Mouse (Mus musculus) adrenal gland, adult (tissue): ENCODE data around the gene Kcnj15.

Experiments
- DNase-seq, 2 experiments: peaks; one replicate each; pipeline ENCODE4 v3.0.0; 2022 to 2023; ENCODE audit warnings: low spot score in 1 of 2; ENCODE audit not compliant: inconsistent age in 2 of 2

The Kcnj15 gene

GRCm38 (mm10) chr16:95289375-95289774 lies 32.0 kb downstream of the Kcnj15 start:
- DNase-seq, result no peak

DNA sequence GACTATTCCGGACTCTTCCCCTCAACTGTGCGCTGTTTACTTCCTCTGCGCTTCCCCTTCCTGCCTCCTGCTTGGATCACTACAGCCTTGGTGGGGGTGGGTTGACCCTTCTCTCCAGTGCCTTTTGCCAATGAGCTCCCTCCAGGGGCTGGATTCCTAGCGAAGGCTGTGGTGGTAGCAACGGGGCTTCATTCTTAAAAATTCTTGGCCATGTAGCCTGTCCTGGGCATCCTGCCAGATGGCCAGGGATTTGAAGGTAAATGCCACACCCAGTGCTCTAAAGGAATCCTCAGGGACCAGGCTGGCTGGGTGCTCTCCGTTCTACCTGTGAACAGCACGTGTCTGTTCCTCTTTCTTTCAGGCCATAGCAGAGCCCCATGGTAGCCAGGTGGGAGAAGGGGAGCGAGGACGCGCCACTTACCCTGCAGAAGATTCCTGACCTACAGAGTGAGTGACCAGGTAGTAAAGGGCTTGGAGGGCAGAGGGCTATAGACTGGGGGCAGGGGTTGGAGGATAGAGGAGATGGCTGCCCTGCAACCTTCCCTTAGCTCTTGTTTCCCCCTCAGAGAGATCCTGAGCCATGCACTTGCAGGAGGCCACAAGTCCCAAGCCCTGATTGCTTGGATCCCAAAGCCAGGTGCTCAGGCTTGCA lies 34.2 kb downstream of the Kcnj15 start:
- peak in 1 of 2 experiments; percentile 43 for DNase-seq

GRCm38 (mm10) chr16:95292843-95293505 lies 35.6 kb downstream of the Kcnj15 start:
- DNase-seq, result no peak

GRCm38 (mm10) chr16:95297651-95298050 lies 40.3 kb downstream of the Kcnj15 start:
- DNase-seq, result peak in 1 of 2 experiments; percentile 23

- DNase-seq, result no peak
These were observed 44.3 kb downstream of the Kcnj15 start for GRCm38 (mm10) chr16:95301667-95302066.

DNA sequence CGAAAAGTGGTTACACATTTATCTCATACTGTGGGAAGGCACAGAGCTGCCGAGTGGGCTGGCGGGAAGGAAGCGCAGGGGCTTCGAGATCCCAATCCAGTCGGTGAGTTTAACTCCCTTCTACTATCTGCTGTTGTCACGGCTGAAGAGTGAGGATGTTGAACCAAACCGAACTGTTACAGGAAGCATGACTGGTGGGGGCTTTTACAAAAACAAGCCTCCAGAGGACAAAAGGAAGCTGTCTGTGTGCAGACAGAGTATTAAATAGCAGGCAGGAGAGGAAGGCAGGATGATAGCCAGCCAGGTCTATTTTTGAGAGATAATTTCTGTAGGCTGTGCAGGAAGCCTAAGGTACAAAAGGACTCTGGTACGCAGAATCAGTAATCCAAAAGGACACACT lies 46.3 kb downstream of the Kcnj15 start:
- peak; percentile 8 to 38 for DNase-seq

- no peak for DNase-seq
These were observed 50.5 kb downstream of the Kcnj15 start for GRCm38 (mm10) chr16:95307823-95308360.

DNA sequence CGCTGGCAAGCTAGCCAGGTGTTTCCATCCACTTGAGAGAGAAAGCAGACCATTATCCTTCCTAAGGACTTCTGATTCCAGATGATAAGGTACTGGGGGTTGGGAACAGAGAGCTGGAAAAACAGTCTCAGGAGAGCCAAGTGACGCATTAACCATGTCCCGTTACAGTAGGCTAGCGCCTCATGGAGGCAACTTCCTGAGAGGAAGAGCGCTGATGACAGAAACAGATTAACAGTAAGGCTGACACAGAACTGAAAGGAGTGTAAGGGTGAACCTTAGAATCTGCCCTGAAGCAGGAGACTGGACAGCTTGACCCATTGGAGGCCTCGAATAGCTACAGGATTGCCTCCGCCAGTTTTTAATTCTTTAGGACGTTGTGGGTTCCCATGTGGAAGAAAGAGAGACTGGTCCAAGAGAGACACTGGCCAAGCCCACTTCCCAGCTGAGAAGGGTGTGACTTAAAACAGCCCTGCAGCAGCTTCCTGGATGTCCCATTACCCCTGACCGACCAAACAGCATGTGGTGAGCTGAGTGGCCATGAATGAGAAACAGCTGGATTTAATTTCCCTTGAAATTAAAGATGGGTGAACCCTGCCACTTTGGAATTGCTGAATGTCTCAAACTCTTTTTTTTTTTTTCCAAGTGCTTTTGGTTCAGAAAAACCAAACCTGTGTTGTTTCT lies 64.7 kb downstream of the Kcnj15 start:
- DNase-seq, result no peak

- DNase-seq, result no peak
These were observed 74.8 kb downstream of the Kcnj15 start for GRCm38 (mm10) chr16:95332159-95332558.

DNA sequence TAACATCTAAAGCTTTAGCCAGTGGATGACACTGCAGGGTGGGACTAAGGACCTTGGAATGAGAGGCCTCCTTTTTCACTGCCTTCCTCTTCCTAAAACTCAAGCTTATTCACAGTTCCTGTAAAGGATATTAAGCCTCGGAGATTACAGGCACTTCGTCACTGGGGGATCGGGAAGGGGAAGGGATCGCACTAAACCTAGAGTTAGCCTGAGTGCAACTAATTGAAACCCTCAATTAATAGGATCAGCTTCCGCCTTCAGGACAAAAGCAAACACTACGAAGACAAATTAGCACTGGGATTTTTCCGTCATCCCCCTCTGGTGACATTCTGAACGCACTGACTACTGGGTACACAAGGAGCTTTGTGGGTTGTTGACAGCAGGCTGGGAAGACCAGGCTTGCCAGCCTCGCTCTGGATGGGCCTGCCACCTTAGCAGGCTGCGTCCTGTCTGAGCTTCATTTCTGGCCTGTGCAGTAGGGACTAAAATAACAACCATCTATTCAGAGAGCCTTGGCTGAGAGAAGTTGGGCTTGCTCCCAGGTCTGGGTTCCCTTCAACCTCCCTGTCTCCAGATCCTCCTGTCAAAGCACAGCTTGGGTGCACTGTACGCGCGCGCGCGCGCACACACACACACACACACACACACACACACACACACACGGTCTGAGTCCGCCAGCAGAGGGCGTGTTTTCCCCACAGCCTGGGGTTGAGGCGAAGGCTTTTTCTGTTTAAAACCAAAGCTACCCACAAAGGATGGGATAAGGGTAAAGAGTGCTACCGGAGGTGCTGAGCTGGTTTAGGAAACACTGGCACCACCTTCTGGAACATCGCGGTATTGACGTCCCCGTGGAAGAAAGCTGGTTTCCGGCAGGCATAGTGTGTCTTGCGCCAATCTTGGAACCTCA lies 83.8 kb downstream of the Kcnj15 start:
- DNase-seq, result peak; percentile 71 to 93

DNA sequence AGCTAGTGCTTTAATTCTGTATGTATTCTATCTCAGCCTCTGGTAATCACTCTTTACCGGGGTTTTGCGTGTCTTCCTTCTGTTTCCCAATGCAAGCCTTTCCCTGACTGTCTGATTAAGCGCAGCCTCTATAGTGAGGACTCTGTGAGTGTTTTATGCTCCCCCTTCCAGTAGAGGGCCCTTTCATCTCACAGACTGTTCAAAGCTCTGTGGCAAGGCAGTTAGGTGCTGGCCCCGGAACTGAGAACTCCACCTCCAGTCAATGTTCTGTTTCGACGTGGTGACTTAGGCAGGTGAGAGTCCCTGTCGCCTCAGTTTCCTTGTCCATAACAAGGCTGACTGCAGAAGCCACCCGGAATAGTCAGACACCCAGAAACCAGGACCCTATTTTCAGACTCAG lies 84.7 kb downstream of the Kcnj15 start:
- DNase-seq, result no peak

- DNase-seq, result no peak
These were observed 87.6 kb downstream of the Kcnj15 start for GRCm38 (mm10) chr16:95344961-95345360.

GRCm38 (mm10) chr16:95345882-95346281 lies 88.5 kb downstream of the Kcnj15 start:
- peak; percentile 49 to 90 for DNase-seq

DNA sequence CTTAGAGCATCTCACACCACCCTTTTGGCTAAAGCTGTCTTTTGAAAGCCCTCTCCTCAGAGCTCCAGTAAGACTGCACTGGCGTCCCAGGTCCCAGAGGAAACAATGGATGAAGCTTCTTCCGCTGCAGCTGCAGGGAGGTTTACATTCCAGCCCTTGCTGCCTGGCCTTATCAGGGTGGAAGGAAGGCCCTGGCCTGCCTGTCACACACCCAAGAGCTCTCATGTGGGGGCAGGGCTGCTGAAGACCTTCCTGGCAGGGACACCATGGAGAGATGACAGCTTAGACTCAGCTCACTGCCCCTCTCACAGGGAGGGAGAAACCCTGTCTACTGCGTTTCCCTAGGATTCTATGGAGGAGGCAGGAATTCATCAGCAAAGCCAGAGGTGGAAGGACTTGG lies 89.8 kb downstream of the Kcnj15 start:
- DNase-seq, result peak; percentile 42 to 73

GRCm38 (mm10) chr16:95348555-95348954 lies 91.2 kb downstream of the Kcnj15 start:
- DNase-seq, result no peak

DNA sequence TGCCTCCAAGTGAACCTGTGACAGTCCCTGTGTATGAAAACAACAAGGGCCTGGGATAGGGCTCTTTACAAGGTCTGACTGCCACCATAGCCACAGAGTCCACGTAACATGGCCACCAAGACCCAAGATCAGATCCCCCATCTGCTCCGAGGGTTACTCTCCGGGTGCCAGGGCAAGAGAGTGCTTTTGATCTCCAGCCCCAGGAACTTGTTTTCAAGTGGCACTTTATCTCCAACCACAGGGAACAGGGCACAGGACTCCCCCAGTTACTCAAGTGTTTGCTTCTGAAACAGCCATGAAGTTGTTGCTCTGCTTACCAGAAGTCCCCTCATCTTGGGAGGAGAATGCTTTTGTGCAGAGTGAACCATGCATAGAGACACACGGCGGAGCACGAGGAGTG lies 92.0 kb downstream of the Kcnj15 start:
- DNase-seq, result no peak

DNA sequence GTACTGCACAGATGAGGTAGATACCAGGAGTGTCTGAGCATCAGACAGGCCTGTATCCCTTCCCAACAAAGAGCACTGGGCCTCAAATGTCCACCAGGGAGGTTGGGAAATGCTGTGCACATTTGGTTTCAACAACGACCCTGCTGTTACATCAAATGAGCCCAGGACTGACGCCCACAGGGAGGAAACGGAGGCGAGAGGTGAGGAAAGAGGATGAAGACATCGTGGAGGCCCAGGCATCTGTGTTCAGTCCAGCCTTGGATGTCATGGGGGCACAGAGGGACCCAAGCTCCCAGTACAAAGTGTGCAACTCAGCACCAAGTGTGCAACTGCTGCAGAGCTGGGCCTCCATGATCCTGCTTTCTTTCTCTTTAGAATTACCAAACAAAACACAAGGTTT lies 92.4 kb downstream of the Kcnj15 start:
- DNase-seq, result no peak
